Mouse (Mus musculus) liver, adult 2 months (tissue): Measurements from ENCODE around the gene Lingo4. TPM values are rescaled to one million over a fixed set of nuclear protein-coding genes. Genes with fewer than 3 reads are reported as not detected.

Experiments used
- DNase-seq: peaks from one replicate; pipeline ENCODE4 v3.0.0-alpha.2; 2011; ENCODE audit warnings: low read depth, low spot score; ENCODE audit errors: extremely low read depth
- H3K27ac ChIP-seq: fragments of 200-500 bp; replicated peaks from 2 replicates; pipeline ENCODE4 v1.5.1; 2012; ENCODE audit warnings: low read depth, mild to moderate bottlenecking, control low read depth, inconsistent platforms, low read length; ENCODE audit not compliant: insufficient read depth
- H3K27me3 ChIP-seq: fragments of 200-500 bp; 2 replicates; pipeline ENCODE4 v1.6.1; 2012; ENCODE audit warnings: mild to moderate bottlenecking, moderate library complexity, low read length, inconsistent platforms; ENCODE audit not compliant: control insufficient read depth, insufficient read depth
- H3K36me3 ChIP-seq: fragments of 200-500 bp; 2 replicates; pipeline ENCODE4 v1.6.1; 2012; ENCODE audit warnings: low read length, inconsistent platforms; ENCODE audit not compliant: control insufficient read depth, insufficient read depth
- H3K4me1 ChIP-seq: fragments of 200-500 bp; 2 replicates; pipeline ENCODE4 v1.6.1; 2011; ENCODE audit warnings: low read length; ENCODE audit not compliant: control insufficient read depth, insufficient read depth
- H3K4me3 ChIP-seq: fragments of 200-500 bp; 2 replicates; pipeline ENCODE4 v1.5.1; 2011; ENCODE audit warnings: low read depth, mild to moderate bottlenecking, control low read depth, low read length, moderate library complexity; ENCODE audit not compliant: insufficient read depth
- H3K79me2 ChIP-seq: fragments of 200-500 bp; 2 replicates; pipeline ENCODE4 v1.6.1; 2012; ENCODE audit warnings: inconsistent platforms, mild to moderate bottlenecking, low read length, moderate library complexity; ENCODE audit not compliant: control insufficient read depth, insufficient read depth
- H3K9ac ChIP-seq: fragments of 200-500 bp; 2 replicates; pipeline ENCODE4 v1.6.1; 2012; ENCODE audit warnings: low read depth, mild to moderate bottlenecking, control low read depth, inconsistent platforms, low read length
- CTCF ChIP-seq: fragments of 200-500 bp; IDR thresholded peaks from 2 replicates; pipeline ENCODE4 v1.5.1; 2011; ENCODE audit warnings: low read depth, low read length, control low read depth
- POLR2A ChIP-seq: fragments of 200-500 bp; IDR thresholded peaks from 2 replicates; pipeline ENCODE4 v1.6.1; 2011; ENCODE audit warnings: low read length, control low read depth; ENCODE audit not compliant: insufficient read depth; ENCODE audit errors: extremely low read depth
- WGBS: fragments of 180-500 bp; shearing (Covaris S2); methylation state at CpG from one replicate; pipeline ENCODE4 v1.1.7; 2018; 5-methylcytosine and 5-hydroxymethylcytosine counted together
- polyA plus RNA-seq: library from polyadenylated mRNA; depleted of rRNA; stranded (reverse); fragments of >200 nt; gene quantifications from 2 replicates; pipeline ENCODE4 v1.2.3, GENCODE M21; 2012
- total RNA-seq: library from RNA; depleted of rRNA; stranded (reverse); fragments of >200 nt; gene quantifications from 2 replicates; pipeline ENCODE4 v1.2.3, GENCODE M21; 2014

Lingo4 gene
- total and polyA plus RNA-seq, 2 experiments: 0.12 to 0.37 TPM

- Histone ChIP-seq H3K9ac (peak overlapping the region; percentile 81), H3K27ac (peak overlapping the region; percentile 99), H3K4me3 (peak overlapping the region; percentile 64), H3K27me3 (no peaks in the 10 kb centered on the region), H3K79me2 (no peaks in the 10 kb centered on the region; the same call in 1 of the 2 replicates), H3K4me1 (peaks cover 19% of the 10 kb centered on the region), H3K36me3 (peaks cover 4% of the 10 kb centered on the region; the same call in 1 of the 2 replicates)
- 3% methylated on average over 10 of the region's 10 CpGs for WGBS
- DNase-seq: peak; percentile 62
- TF ChIP-seq CTCF (no peak), POLR2A (no peak)
These were observed 25.2 kb upstream of the Lingo4 start for GRCm38 (mm10) chr3:94373090-94373489.

GRCm38 (mm10) chr3:94373597-94374011, 24.7 kb upstream of the Lingo4 start:
- Histone ChIP-seq H3K79me2 (no peaks in the 10 kb centered on the region; the same call in 1 of the 2 replicates), H3K27me3 (no peaks in the 10 kb centered on the region), H3K27ac (peak overlapping the region; percentile 99), H3K4me3 (peak overlapping the region; percentile 64), H3K4me1 (peaks cover 15% of the 10 kb centered on the region), H3K36me3 (peaks cover 4% of the 10 kb centered on the region; the same call in 1 of the 2 replicates), H3K9ac (peak overlapping the region; percentile 81)
- TF ChIP-seq POLR2A (no peak), CTCF (no peak)
- DNase-seq: peak; percentile 93
- WGBS: 0% methylated on average over 5 of the region's 5 CpGs

- Histone ChIP-seq H3K4me3 (no peak overlapping the region), H3K36me3 (peaks cover 4% of the 10 kb centered on the region; the same call in 1 of the 2 replicates), H3K27ac (peak overlapping the region; percentile 71), H3K4me1 (peaks cover 15% of the 10 kb centered on the region), H3K27me3 (no peaks in the 10 kb centered on the region), H3K79me2 (no peaks in the 10 kb centered on the region; the same call in 1 of the 2 replicates), H3K9ac (peak overlapping the region; percentile 29)
- TF ChIP-seq POLR2A (no peak), CTCF (no peak)
- peak; percentile 75 for DNase-seq
These were observed 23.7 kb upstream of the Lingo4 start for GRCm38 (mm10) chr3:94374636-94375035.

DNA sequence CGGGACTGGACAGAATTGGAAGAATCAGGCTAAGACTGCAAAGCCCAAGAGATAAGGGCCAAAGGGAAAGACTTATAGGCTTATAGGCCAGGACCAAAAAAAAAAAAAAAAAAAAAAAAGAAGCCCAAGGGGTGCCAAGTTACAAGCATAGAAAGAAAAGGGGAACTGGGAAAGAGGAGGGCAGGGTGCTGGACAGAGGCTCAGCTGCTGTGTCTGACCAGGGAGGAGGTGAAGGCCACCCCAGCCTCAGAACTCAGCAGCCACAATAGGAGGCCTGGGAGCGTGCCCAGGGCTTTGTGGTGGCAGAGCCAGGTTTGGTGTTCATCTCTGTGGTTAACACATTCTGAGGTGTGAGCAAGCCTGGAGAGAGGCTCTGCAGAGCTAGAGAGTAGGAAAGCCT, 23.2 kb upstream of the Lingo4 start:
- DNase-seq: peak; percentile 34
- peaks cover 4% of the 10 kb centered on the region; the same call in 1 of the 2 replicates for H3K36me3 ChIP-seq
- H3K4me3 ChIP-seq: no peak overlapping the region
- no peaks in the 10 kb centered on the region; the same call in 1 of the 2 replicates for H3K79me2 ChIP-seq
- peaks cover 15% of the 10 kb centered on the region for H3K4me1 ChIP-seq
- TF ChIP-seq CTCF: no peak
- no peak for TF ChIP-seq POLR2A
- H3K27me3 ChIP-seq: no peaks in the 10 kb centered on the region
- H3K27ac ChIP-seq: peak overlapping the region; percentile 46; the same call in 1 of the 2 replicates
- 29% methylated on average over 2 of the region's 2 CpGs for WGBS
- H3K9ac ChIP-seq: no peak overlapping the region

GRCm38 (mm10) chr3:94375861-94376260, 22.5 kb upstream of the Lingo4 start:
- Histone ChIP-seq H3K79me2 (no peaks in the 10 kb centered on the region; the same call in 1 of the 2 replicates), H3K27ac (no peak overlapping the region), H3K9ac (no peak overlapping the region), H3K27me3 (no peaks in the 10 kb centered on the region), H3K4me3 (no peak overlapping the region), H3K36me3 (peaks cover 4% of the 10 kb centered on the region; the same call in 1 of the 2 replicates), H3K4me1 (peaks cover 15% of the 10 kb centered on the region)
- TF ChIP-seq POLR2A (no peak), CTCF (no peak)
- WGBS: 73% methylated on average over 5 of the region's 5 CpGs
- no peak for DNase-seq
